Mouse (Mus musculus) intestine, postnatal 0 days (tissue): ENCODE measurements around the gene Zfp606. TPM values are rescaled to one million over a fixed set of nuclear protein-coding genes. Genes with fewer than 3 reads are reported as not detected.
A peak's percentile ranks its signal among the peaks of the same experiment; 100 is the strongest.

ENCODE experiments used
- ATAC-seq: fragments of 200-750 bp; cut with Nextera tagmentation; 2 replicates; pipeline ENCODE4 v1.8.0; 2017; ENCODE audit warnings: mild to moderate bottlenecking, moderate TSS enrichment, moderate library complexity
- H3K27ac ChIP-seq: fragments of 300-500 bp; sonication (generic); 2 replicates; pipeline ENCODE4 v1.5.1; 2014; ENCODE audit warnings: mild to moderate bottlenecking, low read depth, low read length, moderate library complexity
- H3K27me3 ChIP-seq: fragments of 300-500 bp; sonication (generic); replicated peaks from 2 replicates; pipeline ENCODE4 v1.6.1; 2014; ENCODE audit warnings: low read length, mixed read lengths; ENCODE audit not compliant: control insufficient read depth, insufficient read depth
- H3K36me3 ChIP-seq: fragments of 300-500 bp; sonication (generic); 2 replicates; pipeline ENCODE4 v1.6.1; 2014; ENCODE audit warnings: mild to moderate bottlenecking, moderate library complexity; ENCODE audit not compliant: control insufficient read depth, insufficient read depth
- H3K4me1 ChIP-seq: fragments of 300-500 bp; sonication (generic); replicated peaks from 2 replicates; pipeline ENCODE4 v1.6.1; 2014; ENCODE audit warnings: antibody characterized with exemption, low read length, mixed read lengths; ENCODE audit not compliant: control insufficient read depth, insufficient read depth
- H3K4me2 ChIP-seq: fragments of 300-500 bp; sonication (generic); replicated peaks from 2 replicates; pipeline ENCODE4 v1.6.1; 2014; ENCODE audit warnings: low read depth, mild to moderate bottlenecking, moderate library complexity
- H3K4me3 ChIP-seq: fragments of 300-500 bp; sonication (generic); 2 replicates; pipeline ENCODE4 v1.5.1; 2014; ENCODE audit warnings: low read depth, low read length
- H3K9ac ChIP-seq: fragments of 300-500 bp; sonication (generic); 2 replicates; pipeline ENCODE4 v1.6.1; 2014; ENCODE audit warnings: mild to moderate bottlenecking, low read depth, low read length
- H3K9me3 ChIP-seq: fragments of 300-500 bp; sonication (generic); 2 replicates; pipeline ENCODE4 v1.6.1; 2016; ENCODE audit warnings: mixed run types; ENCODE audit not compliant: control insufficient read depth
- CTCF ChIP-seq: sonication (generic); IDR thresholded peaks from 2 replicates; pipeline ENCODE4 v1.5.1; 2016; ENCODE audit warnings: low read depth, mild to moderate bottlenecking, control low read depth, antibody characterized with exemption, moderate library complexity
- WGBS: fragments of 180-500 bp; shearing (Covaris S2); extraction: QIAGEN DNeasy Blood & Tissue Kit; methylation state at CpG from one replicate; pipeline ENCODE4 v1.1.7; 2014; 5-methylcytosine and 5-hydroxymethylcytosine counted together
- polyA plus RNA-seq: library from polyadenylated mRNA; unstranded; fragments of >200 nt; fragmentation: Nextera tagmentation; extraction: Ambion mirVana; gene quantifications from 2 replicates; pipeline ENCODE4 v1.2.1, GENCODE M21; 2015

Zfp606 gene
- 4.5 and 4.8 TPM in 2 replicates for polyA plus RNA-seq

DNA sequence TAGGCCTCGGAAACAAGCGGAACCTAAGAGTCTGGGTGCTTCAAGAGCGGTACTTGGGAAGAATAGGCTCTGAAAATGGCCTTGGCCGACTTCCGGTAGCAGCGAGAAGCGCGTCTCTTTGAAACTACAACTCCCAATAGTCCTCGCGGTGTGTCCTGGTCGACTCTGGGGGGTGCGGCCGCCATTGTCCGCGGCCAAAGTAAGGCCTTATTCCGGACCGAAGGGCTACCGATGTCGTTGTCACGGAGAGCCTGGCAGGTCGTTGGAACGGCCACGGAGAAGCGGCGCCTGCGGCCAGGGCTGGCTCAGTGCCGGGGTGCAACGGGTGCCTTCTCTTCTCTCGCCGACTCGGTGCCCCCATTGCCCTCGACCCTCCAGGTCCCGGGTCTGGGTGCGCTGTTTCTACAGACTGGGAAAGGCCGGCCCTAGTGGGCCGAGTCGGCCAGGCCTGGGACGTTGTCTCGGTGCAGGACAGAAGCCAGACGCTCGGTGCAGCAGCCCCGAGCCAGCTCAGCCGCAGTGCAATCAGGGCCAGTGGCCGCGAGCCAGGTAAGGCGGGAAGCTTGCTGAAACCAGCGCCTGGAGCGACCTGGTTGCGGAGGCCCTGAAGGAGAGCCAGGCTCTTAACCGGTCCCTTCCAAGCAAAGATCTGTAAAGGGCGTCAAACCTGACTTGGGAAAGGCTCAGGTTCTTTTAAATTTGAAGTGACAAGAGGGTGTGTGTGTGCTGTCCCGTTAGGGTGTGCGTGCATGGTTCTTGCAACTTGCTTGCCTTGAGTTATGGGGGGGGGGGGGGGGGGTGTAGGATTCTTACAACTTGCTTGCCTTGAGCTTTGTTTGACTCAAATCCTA is at the start of gene Zfp606:
TSS of gene Zfp606 (plus strand) at position 136 of the 851 bp plus-strand sequence.
- no peak for TF ChIP-seq CTCF
- WGBS = under 1% methylated on average over 53 of the region's 53 CpGs

DNA sequence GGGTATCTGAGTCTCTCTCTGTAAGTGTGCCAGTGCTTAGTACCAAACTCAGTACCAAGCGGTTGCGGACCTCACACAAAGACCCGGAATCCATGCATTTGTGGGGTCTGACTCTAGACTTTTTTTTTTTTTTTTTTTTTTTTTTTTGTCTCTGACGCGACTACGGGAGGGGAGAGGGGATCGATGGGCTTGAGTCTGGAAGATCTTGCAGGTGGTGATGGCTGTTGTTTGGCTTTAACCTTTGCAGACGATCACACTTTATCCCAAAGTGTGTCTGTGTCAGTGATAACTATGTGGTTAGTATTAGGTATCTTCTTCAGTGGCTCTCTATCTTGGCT is 885 bp downstream of the Zfp606 start:
- H3K36me3 ChIP-seq = peaks cover 37% of the 10 kb centered on the region
- H3K4me2 ChIP-seq = peak overlapping the region; percentile 69
- H3K27ac ChIP-seq = no peak overlapping the region
- H3K4me1 ChIP-seq = no peaks in the 10 kb centered on the region
- no peaks in the 10 kb centered on the region for H3K9me3 ChIP-seq
- no peak for TF ChIP-seq CTCF
- 3% methylated on average over 8 of the region's 8 CpGs for WGBS
- peak overlapping the region; percentile 94 for H3K9ac ChIP-seq
- H3K4me3 ChIP-seq = peak overlapping the region; percentile 100
- no peaks in the 10 kb centered on the region for H3K27me3 ChIP-seq
- no peak for ATAC-seq

More for the DNA sequence above, at the start of gene Zfp606:
- peak; percentile 99 for ATAC-seq
- Histone ChIP-seq H3K4me2 (peak within 1 kb of the TSS; percentile 69), H3K9me3 (no peaks in the 10 kb centered on the region), H3K4me1 (no peaks in the 10 kb centered on the region), H3K27me3 (no peaks in the 10 kb centered on the region), H3K27ac (peak within 1 kb of the TSS; percentile 71), H3K4me3 (peak within 1 kb of the TSS; percentile 100), H3K36me3 (peaks cover 31% of the 10 kb centered on the region), H3K9ac (peak within 1 kb of the TSS; percentile 94)

DNA sequence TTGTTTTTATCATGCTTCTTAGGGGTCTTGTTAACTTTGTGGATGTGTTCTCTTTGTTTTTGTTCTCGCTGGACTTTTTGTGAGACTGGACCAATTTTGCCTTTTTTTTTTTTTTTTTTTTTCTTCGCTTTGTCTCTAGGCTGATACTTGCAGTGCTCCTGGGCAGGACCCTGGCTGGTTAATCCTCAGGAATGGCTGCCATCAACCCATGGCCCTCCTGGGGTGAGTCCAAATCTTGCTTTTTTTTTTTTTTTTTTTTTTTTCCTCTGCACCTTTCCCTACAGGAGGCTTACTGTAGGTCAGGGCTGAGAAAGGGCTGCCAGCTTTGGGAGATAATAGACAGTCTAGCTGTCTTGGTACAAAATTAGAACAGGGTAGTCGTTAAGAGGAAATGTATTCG is 1.4 kb downstream of the Zfp606 start:
- WGBS = 79% methylated on average over 4 of the region's 4 CpGs
- H3K36me3 ChIP-seq = peaks cover 43% of the 10 kb centered on the region
- no peak overlapping the region for H3K27ac ChIP-seq
- peak overlapping the region; percentile 100; the same call in 1 of the 2 replicates for H3K4me3 ChIP-seq
- no peaks in the 10 kb centered on the region for H3K9me3 ChIP-seq
- no peak for TF ChIP-seq CTCF
- no peaks in the 10 kb centered on the region for H3K4me1 ChIP-seq
- H3K27me3 ChIP-seq = no peaks in the 10 kb centered on the region
- ATAC-seq = no peak
- H3K4me2 ChIP-seq = peak overlapping the region; percentile 69
- H3K9ac ChIP-seq = no peak overlapping the region

DNA sequence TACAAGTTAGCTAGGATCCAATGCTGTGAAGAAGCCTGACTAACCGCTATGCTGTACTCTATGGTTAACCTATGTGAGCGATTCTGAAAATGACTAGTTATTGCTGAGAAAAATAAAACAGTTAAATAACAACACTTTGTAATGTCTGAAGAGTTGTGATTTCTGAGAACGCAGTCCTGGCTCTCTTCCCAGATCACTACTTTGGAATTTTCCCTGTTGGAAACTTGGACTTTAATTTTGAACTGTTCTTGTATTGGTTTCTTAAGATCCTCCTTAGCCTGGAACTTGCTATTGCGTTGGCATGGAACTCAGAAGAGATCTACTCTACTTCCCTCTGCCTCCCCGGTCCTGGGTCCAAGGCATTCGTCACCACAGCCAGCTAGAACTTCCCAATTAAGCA is 5.7 kb downstream of the Zfp606 start:
- TF ChIP-seq CTCF = no peak
- Histone ChIP-seq H3K4me1 (no peaks in the 10 kb centered on the region), H3K9ac (no peak overlapping the region), H3K27me3 (no peaks in the 10 kb centered on the region), H3K4me2 (no peak overlapping the region), H3K36me3 (peaks cover 83% of the 10 kb centered on the region), H3K4me3 (no peak overlapping the region), H3K9me3 (0 out of 2 replicates have a peak, but pooled peaks cover 3% of the 10 kb centered on the region), H3K27ac (no peak overlapping the region)
- ATAC-seq = no peak
- 92% methylated on average over 6 of the region's 6 CpGs for WGBS

DNA sequence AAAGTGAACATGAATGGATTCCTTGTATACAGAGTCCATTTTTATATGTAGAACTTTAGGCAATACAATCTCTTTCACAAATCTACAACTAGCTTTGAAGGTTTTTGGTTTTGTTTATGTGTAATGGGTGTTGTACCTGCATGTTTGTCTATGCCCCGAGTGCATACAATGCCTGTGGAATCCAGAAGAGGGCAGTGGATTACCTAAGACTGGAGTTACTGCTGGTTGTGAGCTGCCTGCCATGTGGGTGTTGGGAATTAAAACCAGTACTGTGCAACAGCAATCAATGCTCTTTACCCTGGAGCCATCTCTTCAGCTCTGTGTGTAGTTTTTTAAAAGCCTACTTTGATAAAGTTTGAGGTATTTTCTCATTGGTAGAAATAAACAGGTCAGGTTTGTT is 7.9 kb downstream of the Zfp606 start:
- TF ChIP-seq CTCF = 0 out of 2 replicates have a peak, but pooled peaks have one; percentile 13
- H3K9ac ChIP-seq = no peak overlapping the region
- no peaks in the 10 kb centered on the region for H3K27me3 ChIP-seq
- no peak overlapping the region for H3K4me2 ChIP-seq
- no peak overlapping the region for H3K4me3 ChIP-seq
- 90% methylated on average over 1 of the region's 1 CpGs for WGBS
- H3K36me3 ChIP-seq = peaks cover 95% of the 10 kb centered on the region
- no peak for ATAC-seq
- peaks cover 20% of the 10 kb centered on the region; the same call in 1 of the 2 replicates for H3K9me3 ChIP-seq
- no peak overlapping the region for H3K27ac ChIP-seq
- H3K4me1 ChIP-seq = no peaks in the 10 kb centered on the region

DNA sequence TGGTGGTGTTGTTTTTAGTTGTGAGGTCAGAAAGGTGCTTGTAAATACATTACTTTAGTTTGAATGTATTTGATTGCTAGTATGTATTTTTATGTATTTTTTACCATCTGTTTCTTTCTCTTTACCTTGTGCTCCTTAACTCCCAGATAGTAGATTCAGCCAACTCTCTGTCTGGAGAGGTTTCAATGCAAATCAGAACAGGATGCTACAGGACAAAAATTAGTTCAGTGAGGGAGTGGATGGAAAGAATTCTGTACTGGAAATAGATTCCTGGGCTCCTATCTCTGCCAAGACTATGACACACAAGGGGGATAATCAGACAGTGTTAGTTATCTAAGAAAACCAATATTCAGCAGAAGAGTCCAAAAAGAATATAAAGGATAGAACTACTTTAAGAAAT is 8.6 kb downstream of the Zfp606 start:
- H3K4me2 ChIP-seq = no peak overlapping the region
- peaks cover 27% of the 10 kb centered on the region; the same call in 1 of the 2 replicates for H3K9me3 ChIP-seq
- H3K4me1 ChIP-seq = no peaks in the 10 kb centered on the region
- ATAC-seq = no peak
- no peak overlapping the region for H3K27ac ChIP-seq
- no peak overlapping the region for H3K9ac ChIP-seq
- peaks cover 95% of the 10 kb centered on the region for H3K36me3 ChIP-seq
- TF ChIP-seq CTCF = no peak
- H3K27me3 ChIP-seq = no peaks in the 10 kb centered on the region
- no peak overlapping the region for H3K4me3 ChIP-seq
